Mouse (Mus musculus) forebrain, embryonic 16.5 days (tissue): Measurements from ENCODE around the gene Snorc. TPM values are rescaled to one million over a fixed set of nuclear protein-coding genes. Genes with fewer than 3 reads are reported as not detected.

Source experiments
- polyA plus RNA-seq: library from polyadenylated mRNA; unstranded; fragments of >200 nt; fragmentation: Nextera tagmentation; extraction: Ambion mirVana; gene quantifications from 2 replicates; pipeline ENCODE4 v1.2.1, GENCODE M21; 2015

The Snorc gene
- polyA plus RNA-seq, 1 experiment from 2014 or later, result not detected

Other genes starting within 250 kb of the Snorc start
- 0.66 and 1.4 TPM in 2 replicates for gene Efhd1, start 205.9 kb upstream of the Snorc start, polyA plus RNA-seq
- gene Gigyf2, start 143.3 kb upstream of the Snorc start, polyA plus RNA-seq, result 70.1 and 70.2 TPM in 2 replicates
- gene Kcnj13, start 75.5 kb upstream of the Snorc start, polyA plus RNA-seq, result 6.4 and 7.1 TPM in 2 replicates
- gene Neu2, start 39.6 kb downstream of the Snorc start, polyA plus RNA-seq, result 0.20 and 0.56 TPM in 2 replicates
- 26.3 and 36.4 TPM in 2 replicates for gene Ngef, start 103.6 kb downstream of the Snorc start, polyA plus RNA-seq
- gene Inpp5d, start 150.0 kb downstream of the Snorc start, polyA plus RNA-seq, result 2.8 and 4.3 TPM in 2 replicates